Mouse (Mus musculus) kidney, adult 2 months (tissue): Measurements from ENCODE around the gene Cst7.

ENCODE experiments used
- CTCF ChIP-seq: fragments of 200-500 bp; conservative IDR thresholded peaks from 2 replicates; pipeline ENCODE4 v1.5.1; 2011; ENCODE audit warnings: low read depth, mild to moderate bottlenecking, control low read depth, low read length, moderate library complexity, mixed read lengths; ENCODE audit not compliant: insufficient read depth, insufficient read length
- POLR2A ChIP-seq: fragments of 200-500 bp; IDR thresholded peaks from one replicate; pipeline ENCODE4 v1.6.1; 2011; ENCODE audit warnings: low read depth, low read length, control low read depth

DNA sequence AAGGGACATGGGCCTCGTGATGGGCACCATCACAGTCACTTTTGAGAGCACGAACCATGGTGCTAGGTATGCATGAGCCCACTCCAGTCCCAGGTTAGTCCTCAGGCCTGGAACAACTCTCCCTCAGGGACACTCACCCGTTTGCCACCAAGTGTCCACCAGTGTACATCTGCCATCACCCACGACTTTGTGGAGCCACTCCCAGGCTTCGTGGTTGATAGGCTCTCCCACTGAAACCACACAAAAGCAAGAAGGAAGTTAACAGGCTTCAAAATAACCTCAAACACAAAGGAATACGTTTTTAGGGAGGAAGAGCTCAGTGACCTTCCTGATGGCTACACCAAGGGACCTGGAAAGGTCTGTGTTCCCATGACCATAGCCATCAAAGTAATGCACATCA lies 56.9 kb downstream of the Cst7 start:
- TF ChIP-seq CTCF (no peak), POLR2A (no peak)
